Mouse (Mus musculus) gastrocnemius, postnatal 36 days (tissue): Measurements from ENCODE around the gene Ccdc194. TPM values are rescaled to one million over a fixed set of nuclear protein-coding genes. Genes with fewer than 3 reads are reported as not detected.
"Not testable (repeated sequence)": the region's sequence is repeated elsewhere in the genome, so short reads cannot be mapped to it uniquely, and the experiment has no call there.

Experiments used
- DNase-seq, 2 experiments: peaks; one replicate each; pipeline ENCODE4 v3.0.0; 2022
- intact Hi-C: fragments of 180-260 bp; cut with DNase I; formaldehyde crosslinking; loops from one replicate; pipeline ENCODE4 v1.15.1; 2025
- total RNA-seq, 2 experiments: library from RNA; stranded (reverse); gene quantifications; 2 replicates each; pipeline ENCODE4 v1.2.3; 2021

Gene Ccdc194
- total RNA-seq, 2 experiments from 2014 or later: not detected

DNA sequence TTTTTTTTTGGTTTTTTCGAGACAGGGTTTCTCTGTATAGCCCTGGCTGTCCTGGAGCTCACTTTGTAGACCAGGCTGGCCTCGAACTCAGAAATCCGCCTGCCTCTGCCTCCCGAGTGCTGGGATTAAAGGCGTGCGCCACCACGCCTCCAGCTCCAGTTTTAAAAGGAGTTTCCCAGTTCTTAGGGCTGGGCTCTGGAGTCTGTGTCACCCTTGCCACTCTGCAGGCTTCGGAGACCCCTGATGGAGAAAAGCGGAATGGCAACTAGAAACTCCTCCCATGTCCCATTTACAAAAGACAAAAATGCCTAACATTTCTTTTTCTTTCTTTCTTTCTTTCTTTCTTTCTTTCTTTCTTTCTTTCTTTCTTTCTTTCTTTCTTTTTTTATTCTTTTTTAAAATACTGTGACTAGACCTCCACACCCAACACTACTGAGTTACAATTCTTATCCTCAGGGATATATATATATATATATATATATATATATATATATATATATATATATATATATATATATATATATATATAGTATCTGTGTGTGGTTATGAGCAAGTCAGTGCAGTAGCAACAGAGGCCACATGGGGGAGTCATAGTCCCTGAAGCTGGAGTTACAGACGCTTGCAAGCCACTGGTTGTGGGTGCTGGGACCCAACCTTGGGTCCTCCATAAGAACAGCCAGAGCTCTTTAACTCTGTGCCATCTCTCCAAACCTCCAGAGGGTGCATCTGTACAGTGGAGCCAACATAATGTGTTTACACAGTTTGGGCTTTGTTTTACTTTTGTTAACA, 6.3 kb downstream of the Ccdc194 start:
- intact Hi-C loops: not testable (repeated sequence)

DNA sequence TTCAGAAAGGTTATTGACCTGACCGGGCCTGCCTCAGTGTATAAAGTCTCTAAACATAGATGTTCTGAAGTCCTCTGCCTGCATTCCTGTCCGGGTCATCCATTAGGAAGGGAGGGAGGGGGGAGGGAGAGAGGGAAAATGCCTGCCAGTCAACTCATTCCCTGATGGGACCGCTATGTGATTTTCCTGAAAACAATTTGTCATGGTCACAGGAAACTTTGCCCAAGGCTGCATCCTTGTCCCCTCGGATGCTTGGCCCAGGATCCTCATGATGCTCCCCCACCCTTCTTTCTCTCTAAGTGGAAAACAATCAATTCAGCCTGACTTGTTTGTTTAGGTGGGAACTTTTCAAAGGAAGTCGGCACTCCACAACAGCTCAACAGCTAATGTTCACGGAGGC, 8.7 kb downstream of the Ccdc194 start:
- intact Hi-C loops: loop anchor here (1.0 kb wide), 1 partner anchor 19 kb away; no protein-coding TSS in a partner anchor

More for the DNA sequence above, 6.3 kb downstream of the Ccdc194 start:
- peak in 1 of 2 experiments; percentile 57 for DNase-seq

DNA sequence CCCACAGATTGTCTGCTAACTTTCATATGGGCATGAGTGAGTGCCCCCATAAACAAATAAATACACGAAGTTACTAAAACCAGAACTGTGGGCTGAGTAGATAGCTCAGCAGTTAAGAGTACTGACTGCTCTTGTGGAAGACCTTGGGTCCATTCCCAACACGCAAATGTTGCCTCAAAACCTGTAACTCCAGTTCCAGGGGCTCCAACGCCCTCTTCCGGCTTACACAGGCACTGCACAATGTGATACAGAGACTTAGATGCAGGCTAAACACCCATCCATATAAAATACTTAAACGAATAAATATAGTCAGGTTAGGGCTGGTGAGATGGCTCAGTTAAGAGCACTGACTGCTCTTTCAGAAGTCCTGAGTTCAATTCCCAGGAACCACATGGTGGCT, 10.5 kb downstream of the Ccdc194 start:
- no peak for DNase-seq

More for the DNA sequence above, 8.7 kb downstream of the Ccdc194 start:
- no peak for DNase-seq

DNA sequence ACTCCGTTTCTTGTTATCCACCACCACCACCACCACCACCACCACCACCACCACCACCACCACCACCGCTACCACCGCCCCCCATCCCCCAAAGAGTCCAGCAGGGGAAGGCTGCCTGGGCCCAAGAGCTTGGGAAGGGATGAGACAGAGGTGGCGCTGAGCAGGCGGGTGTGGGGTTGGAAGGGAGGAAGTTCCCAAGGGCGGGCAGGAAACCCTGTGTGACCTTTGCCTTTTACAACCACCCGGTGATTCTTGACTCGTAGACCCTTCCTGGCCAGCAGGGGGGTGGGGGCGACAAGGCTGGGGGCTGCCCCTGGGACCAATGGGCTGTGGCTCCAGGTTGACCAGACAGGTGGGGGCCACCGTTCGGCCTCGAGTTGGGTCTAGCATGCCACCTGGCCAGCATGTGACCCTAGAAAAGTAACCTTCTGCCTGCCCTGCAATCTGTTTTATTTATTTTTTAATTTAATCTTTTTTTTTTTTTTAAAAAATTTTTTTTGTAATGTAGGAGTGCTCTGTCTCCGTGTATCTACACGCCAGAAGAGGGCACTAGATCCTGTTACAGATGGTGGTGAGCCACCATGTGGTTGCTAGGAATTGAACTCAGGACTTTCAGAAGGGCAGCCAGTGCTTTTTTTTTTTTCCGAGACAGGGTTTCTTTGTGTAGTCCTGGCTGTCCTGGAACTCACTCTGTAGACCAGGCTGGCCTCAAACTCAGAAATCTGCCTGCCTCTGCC, 12.3 kb downstream of the Ccdc194 start:
- no peak for DNase-seq
- intact Hi-C loops: no loop called here

More for the DNA sequence above, 10.5 kb downstream of the Ccdc194 start:
- intact Hi-C loops: no loop called here

- intact Hi-C loops: no loop called here
- no peak for DNase-seq
These were observed 13.9 kb downstream of the Ccdc194 start, which contains the start of gene Plvap for GRCm38 (mm10) chr8:71511644-71512043. Plvap (minus strand) TSS chr8:71511752.

- intact Hi-C loops: no loop called here
- no peak for DNase-seq
These were observed 16.2 kb downstream of the Ccdc194 start for GRCm38 (mm10) chr8:71509316-71509715.

DNA sequence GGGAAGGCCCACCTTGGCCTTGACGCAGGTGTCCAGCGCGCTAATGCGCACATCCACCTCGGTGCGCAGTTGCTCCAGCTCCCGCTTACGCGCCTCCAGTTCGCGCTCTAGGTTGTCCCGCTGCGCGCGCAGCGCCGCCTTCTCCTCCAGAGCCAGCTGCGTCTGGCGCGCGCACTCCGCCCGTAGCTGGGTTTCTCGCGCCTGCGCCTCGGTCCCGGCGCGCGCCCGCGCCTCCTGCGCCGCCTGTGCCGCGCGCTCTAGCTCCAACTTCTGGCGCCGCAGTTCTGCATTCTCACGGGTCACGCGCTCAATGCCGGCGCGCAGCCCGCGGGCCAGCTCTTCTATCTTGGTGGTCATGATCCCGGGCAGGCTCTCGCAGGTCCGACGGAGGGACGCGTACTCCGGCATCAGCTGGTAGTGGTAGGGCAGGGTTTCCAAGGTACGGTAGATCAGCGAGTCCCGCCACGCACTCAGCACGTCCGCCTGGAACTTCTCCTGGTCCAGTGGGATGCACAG, 17.9 kb downstream of the Ccdc194 start:
- intact Hi-C loops: no loop called here
- DNase-seq: peak; percentile 69 to 74

DNA sequence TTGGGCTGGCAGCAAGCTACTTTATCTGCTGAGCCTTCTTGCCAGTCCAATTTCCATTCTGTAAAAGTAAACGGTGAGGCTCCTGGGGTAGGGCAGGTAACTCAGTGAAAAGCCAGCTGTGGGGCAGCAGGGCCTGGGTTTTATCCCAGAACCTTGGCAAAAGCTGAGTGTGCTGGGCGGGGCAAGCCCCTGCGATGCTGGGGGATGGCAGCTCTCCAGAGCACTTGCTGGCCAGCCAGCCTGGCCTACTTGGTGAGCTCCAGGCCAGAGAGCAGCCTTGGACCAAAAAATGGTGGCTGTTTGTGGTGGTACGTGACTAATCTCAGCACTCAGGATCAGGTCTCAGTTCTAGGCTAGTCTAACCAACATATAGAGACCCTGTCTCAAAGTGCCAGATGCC, 19.5 kb downstream of the Ccdc194 start:
- intact Hi-C loops: no loop called here
- DNase-seq: peak in 1 of 2 experiments; percentile 45

DNA sequence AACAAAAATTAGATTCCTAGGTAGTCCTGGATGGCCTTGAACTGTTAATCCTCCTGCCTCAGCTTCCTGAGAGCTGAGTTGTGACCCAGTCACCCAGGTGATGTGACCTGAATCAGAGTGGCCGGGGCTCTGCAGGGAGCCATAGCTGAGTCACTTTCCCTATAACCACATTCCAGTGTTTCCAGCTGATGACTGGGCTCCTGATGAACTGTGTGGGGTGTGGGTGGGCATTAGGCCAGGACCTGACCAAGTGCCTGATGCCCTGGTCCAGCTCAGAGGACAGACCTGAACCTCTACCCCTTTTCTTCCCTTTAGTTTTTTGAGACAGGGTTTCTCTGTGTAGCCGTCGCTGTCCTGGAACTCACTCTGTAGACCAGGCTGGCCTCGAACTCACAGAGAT, 20.2 kb downstream of the Ccdc194 start:
- intact Hi-C loops: no loop called here
- no peak for DNase-seq

DNA sequence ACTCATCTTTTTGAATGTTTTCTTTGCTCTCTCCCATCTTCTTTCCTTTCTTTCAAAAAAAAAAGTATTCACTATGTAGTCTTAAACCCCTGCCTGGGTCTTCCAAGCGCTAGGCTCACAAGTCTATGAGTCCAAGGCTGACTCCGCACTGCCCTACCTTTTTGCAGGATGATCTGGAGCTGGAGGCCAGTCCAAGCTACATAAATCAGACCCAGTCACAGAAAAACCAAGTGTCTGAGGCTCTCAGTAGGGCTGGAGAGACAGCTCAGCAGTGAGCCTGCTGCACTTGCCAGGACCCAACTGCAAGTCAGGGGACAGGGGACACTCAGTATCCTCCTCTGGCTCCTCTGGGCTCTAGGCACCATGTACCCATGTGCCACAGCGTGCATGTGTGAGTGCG, 21.2 kb downstream of the Ccdc194 start:
- intact Hi-C loops: no loop called here
- DNase-seq: no peak

DNA sequence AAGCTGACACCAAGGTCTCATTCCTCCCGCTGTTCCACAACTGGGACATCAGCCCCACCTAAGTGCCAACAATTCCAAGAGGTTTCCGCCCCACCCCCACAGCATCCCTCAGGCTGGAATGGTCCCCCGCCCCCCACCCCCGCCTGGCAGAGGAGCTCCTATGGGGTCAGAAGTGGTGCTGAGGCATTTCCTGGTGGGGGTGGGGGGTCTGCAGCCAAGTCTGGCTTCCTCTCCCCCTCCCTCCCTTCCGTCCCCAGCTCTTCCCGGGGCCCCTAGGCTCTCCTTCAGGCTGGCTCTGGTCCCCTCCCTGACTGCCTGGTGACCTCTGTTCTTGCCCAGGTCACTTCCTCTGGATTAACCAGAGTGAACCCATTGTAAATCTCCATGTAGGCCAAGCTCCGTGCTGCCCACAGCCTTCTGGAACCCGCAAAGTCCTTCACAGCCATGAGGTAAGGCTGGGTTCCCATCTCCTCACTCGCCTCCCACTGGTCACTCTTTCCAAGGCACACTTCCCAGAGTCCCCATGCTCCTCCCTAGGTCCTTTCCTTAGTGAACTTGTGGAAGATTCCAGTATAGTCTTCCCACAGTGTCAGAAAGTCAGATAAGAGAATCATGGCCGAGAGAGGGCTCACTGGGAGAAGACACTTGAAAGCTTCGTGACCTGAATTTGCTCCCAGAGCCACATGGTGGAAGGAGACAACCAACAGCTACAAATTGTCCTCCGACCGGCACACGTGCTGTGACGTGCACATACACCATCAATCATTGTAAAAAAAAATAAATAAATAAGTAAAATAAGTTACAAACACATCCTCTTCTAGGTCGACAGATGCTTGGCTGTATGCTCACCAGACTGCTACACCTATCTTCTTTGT, 26.5 kb downstream of the Ccdc194 start:
- intact Hi-C loops: no loop called here
- DNase-seq: no peak

- intact Hi-C loops: loop anchor here (1.0 kb wide), 1 partner anchor 18 kb away; no protein-coding TSS in a partner anchor
- no peak for DNase-seq
These were observed 27.5 kb downstream of the Ccdc194 start for GRCm38 (mm10) chr8:71497881-71498501.

DNA sequence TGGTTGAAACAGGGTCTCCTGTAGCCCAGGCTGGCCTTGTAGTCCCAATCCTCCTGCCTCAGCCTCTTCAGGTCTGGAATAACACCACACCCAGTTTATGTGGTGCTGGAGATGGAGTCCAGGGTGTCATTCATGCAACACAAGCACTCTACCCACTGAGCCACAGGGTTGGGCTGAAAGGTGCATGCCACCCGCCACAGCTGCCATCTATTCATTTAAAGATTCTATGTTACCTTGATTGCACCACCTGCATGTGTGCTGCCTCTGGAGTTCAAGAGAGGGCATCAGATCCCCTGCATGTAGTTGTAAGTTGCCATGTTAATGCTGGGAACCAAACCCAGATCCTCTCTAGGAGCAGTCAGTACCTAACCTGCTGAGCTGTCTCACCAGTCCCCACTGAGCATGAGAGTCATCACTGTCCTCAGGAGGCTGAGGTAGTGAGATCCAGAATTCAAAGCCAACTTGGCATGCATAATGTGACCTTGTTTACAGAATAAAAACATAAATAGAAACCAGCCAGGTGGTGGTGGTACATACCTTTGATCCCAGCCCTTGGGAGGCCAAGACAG, 28.4 kb downstream of the Ccdc194 start:
- no peak for DNase-seq
- intact Hi-C loops: loop anchor here (1.0 kb wide), 1 partner anchor 19 kb away; no protein-coding TSS in a partner anchor

DNA sequence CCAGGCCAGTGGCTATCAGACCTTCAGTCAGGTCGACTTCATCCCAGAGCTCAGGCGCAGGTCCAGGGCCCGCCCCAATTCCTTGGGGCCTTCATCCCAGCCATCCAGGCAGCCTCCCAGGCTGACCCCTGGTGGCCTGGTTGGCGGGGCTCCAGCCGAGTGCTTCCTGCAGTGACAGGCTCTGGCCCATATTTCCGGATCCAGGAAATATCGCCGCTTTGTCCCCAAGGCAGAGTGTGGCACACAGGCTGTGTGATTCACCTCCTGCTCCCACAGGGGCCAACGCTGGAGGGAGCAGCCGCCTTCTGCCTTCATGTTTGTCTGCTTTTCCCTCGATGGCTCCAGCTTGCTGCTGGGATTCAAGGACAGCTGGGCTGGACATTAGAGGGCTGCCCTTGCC, 29.0 kb downstream of the Ccdc194 start:
- intact Hi-C loops: no loop called here
- DNase-seq: peak; percentile 85 to 89

GRCm38 (mm10) chr8:71495811-71496210, 29.7 kb downstream of the Ccdc194 start:
- intact Hi-C loops: loop anchor here (1.0 kb wide), 1 partner anchor 25 kb away; no protein-coding TSS in a partner anchor
- no peak for DNase-seq

DNA sequence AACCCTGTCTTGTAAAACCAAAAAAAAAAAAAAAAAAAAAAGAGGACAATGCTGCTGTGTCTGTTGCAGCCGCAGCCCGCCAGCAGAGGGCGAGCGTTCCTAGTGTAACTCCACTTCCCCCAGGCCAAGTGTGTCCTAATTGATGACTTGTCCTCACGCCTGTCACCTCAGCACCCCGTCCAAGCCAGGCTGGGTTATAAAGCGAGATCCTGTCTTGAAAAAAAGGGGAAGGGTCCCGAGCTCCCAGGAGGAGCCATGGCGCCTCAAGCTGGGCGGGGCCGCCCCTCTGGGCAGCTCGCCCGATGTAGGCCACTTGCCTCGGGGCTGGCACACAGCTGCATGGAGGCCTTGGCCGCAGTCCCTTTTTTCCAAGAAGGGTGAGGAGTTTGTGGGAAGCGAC, 30.5 kb downstream of the Ccdc194 start:
- DNase-seq: peak; percentile 78 to 79
- intact Hi-C loops: loop anchor here (1.0 kb wide), 1 partner anchor 26 kb away; no protein-coding TSS in a partner anchor

DNA sequence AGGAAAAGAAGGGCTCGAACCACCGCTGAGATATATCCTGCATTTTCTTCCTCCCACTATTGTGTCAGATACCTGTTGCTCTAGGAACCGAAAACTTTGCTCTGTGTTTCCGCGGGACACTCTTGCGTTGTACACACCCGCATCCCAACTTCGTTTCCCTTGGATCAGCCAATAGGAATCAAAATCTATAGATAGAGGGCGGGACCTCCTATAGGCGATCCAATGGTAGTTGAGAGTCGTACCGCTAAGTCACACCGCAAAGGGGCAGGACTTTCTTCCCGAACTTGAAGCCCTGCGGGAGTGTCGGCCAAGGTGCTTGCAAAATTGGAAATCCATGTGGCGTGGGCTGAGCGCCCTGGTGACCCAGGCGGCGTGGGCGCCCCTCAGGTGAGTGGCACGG, 37.1 kb downstream of the Ccdc194 start:
- intact Hi-C loops: no loop called here
- DNase-seq: peak; percentile 81 to 82

DNA sequence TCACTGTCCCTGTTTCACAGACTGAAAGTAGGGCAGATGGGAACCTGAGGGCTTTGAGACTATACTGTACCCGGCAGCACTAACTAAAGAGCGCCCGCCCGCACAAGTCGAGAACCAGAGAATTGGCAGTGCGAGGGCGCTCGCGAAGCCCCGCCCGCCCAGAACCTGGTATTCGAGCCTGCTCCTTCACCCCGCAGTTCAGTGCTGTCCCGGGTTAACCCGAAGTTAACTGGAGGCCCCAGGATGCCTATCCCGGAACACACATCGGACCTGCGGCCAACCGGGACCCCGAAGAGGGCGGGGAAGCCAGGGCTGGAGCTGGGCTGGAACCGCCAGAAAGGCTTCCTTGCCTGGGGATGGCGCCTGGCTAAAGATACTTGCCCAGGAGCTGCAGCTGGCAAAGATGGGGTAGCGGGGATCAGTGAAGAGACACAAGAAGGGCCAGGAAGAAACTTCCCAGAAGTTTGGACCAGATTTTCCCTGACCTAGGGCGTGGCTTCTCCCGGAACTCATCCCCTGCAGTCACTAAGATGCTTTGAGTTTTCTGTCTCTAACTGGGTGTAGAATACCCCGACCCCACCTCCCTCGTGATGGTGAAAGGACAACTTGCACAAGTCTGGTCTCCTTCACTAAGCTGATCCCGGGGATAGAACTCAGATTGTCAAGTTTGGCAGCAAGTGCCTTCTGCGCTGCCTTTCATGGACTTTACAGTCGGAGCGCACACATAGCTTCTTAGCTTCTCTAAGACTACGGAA, 37.6 kb downstream of the Ccdc194 start, which contains the start of gene Gtpbp3:
Gtpbp3 (plus strand) TSS at position 413 of the 755 bp plus-strand sequence.
- intact Hi-C loops: no loop called here
- DNase-seq: peak; percentile 81 to 83
